14 mouse cellular contexts compared by ENCODE assay signal in the genomic region with DNA sequence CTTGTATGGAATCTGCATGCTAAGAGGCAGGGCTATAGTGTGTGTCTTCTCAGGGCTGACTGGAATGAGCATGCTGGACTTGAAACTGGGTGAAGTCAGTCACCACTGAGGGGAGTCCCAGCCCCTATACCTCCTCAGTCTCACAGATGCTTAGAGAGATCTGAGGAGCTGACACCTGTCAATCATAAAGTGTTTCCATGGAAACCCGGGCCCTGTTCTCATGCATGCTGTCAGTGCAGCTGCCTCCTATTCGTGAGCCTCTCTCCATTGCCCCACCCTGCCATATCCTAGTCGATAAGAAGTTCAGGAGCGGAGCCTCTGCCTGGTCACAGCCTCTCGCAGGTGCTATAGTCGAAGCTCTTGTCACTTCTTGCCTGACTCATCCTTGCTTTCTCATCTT. TPM values are rescaled to one million over a fixed set of nuclear protein-coding genes. Genes with fewer than 3 reads are reported as not detected.
"Had no signal": no experiment of that assay in that cellular context is flagged by ENCODE, and none has a peak within 500 bp of the region (broad histone marks: within the 10 kb centered on the region; RNA-seq: fewer than 3 reads in every experiment).

No protein-coding gene starts in this region.

RNA-seq across cellular contexts. Expression of a gene that starts 20.8 kb away (rescaled TPM):
- total RNA-seq: megakaryocyte-erythroid progenitor cell, adult 5-6 weeks had no signal
- polyA plus RNA-seq: midbrain, embryonic 14.5 days; midbrain, embryonic 16.5 days; myocyte; neural tube, embryonic 11.5 days; neural tube, embryonic 13.5 days; stomach, embryonic 14.5 days; stomach, embryonic 16.5 days; thymus, postnatal 0 days had no signal

RNA-seq across cellular contexts. Expression of a gene that starts 48.9 kb away (rescaled TPM):
- total RNA-seq: megakaryocyte, adult 5-6 weeks; megakaryocyte-erythroid progenitor cell, adult 5-6 weeks had no signal
- polyA plus RNA-seq: lung, embryonic 14.5 days; lung, embryonic 16.5 days; midbrain, embryonic 16.5 days; myocyte; neural tube, embryonic 11.5 days; neural tube, embryonic 15.5 days; stomach, embryonic 14.5 days had no signal

RNA-seq across cellular contexts. Expression of a gene that starts 54.9 kb away (rescaled TPM):
- total RNA-seq: megakaryocyte-erythroid progenitor cell, adult 5-6 weeks had no signal
- polyA plus RNA-seq: midbrain, embryonic 10.5 days; myocyte; neural tube, embryonic 15.5 days had no signal
